Mouse (Mus musculus) forebrain, embryonic 16.5 days (tissue): ENCODE measurements around the gene Rnf220. TPM values are rescaled to one million over a fixed set of nuclear protein-coding genes. Genes with fewer than 3 reads are reported as not detected.
"Not testable (repeated sequence)": the region's sequence is repeated elsewhere in the genome, so short reads cannot be mapped to it uniquely, and the experiment has no call there.

Experiments
- ATAC-seq: fragments of 200-750 bp; cut with Nextera tagmentation; 2 replicates; pipeline ENCODE4 v1.8.0; 2017; ENCODE audit warnings: mild to moderate bottlenecking, moderate library complexity
- H3K27ac ChIP-seq: fragments of 300-500 bp; sonication (generic); 2 replicates; pipeline ENCODE4 v1.5.1; 2014; ENCODE audit warnings: low read length, control low read depth
- H3K27me3 ChIP-seq: fragments of 300-500 bp; sonication (generic); replicated peaks from 2 replicates; pipeline ENCODE4 v1.6.1; 2014; ENCODE audit warnings: low read length; ENCODE audit not compliant: control insufficient read depth, insufficient read depth
- H3K36me3 ChIP-seq: fragments of 300-500 bp; sonication (generic); 2 replicates; pipeline ENCODE4 v1.6.1; 2014; ENCODE audit not compliant: control insufficient read depth, insufficient read depth
- H3K4me1 ChIP-seq: fragments of 300-500 bp; sonication (generic); replicated peaks from 2 replicates; pipeline ENCODE4 v1.6.1; 2014; ENCODE audit warnings: low read length; ENCODE audit not compliant: control insufficient read depth, insufficient read depth
- H3K4me2 ChIP-seq: fragments of 300-500 bp; sonication (generic); 2 replicates; pipeline ENCODE4 v1.6.1; 2014; ENCODE audit warnings: mild to moderate bottlenecking, low read length, control low read depth
- H3K4me3 ChIP-seq: fragments of 300-500 bp; sonication (generic); replicated peaks from 2 replicates; pipeline ENCODE4 v1.5.1; 2014; ENCODE audit warnings: mild to moderate bottlenecking, low read length, control low read depth
- H3K9ac ChIP-seq: fragments of 300-500 bp; sonication (generic); replicated peaks from 2 replicates; pipeline ENCODE4 v1.6.1; 2014; ENCODE audit warnings: low read depth, low read length, control low read depth
- H3K9me3 ChIP-seq: fragments of 300-500 bp; sonication (generic); 2 replicates; pipeline ENCODE4 v1.6.1; 2016; ENCODE audit warnings: low read length; ENCODE audit not compliant: control insufficient read depth
- WGBS: fragments of 180-500 bp; shearing (Covaris S2); extraction: QIAGEN DNeasy Blood & Tissue Kit; methylation state at CpG from one replicate; pipeline ENCODE4 v1.1.7; 2014; 5-methylcytosine and 5-hydroxymethylcytosine counted together
- polyA plus RNA-seq: library from polyadenylated mRNA; unstranded; fragments of >200 nt; fragmentation: Nextera tagmentation; extraction: Ambion mirVana; gene quantifications from 2 replicates; pipeline ENCODE4 v1.2.1, GENCODE M21; 2015

Gene Rnf220
- polyA plus RNA-seq, 1 experiment from 2014 or later: 129 TPM

DNA sequence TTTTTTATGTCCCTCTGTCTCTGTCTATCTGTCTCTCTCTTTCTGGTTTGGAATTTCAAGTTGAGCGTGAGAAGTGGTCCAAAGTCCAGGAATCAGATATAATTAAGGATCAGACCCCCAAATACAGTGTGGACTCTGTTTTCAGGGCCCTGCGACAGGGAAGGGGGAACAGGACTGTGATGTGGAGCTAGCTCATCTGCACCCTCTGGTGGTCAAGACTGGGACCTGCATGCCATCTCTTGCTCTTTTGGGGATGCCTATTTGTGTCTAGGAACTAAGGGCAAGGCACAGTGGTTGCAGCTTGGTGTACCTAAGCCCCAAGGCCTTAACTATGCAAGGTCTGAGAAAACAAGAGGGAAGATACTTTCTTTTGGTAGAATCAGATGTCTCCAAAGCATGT, 229.6 kb downstream of the Rnf220 start:
- H3K36me3 ChIP-seq: peaks cover 4% of the 10 kb centered on the region; the same call in 1 of the 2 replicates
- 0% methylated on average over 2 of the region's 2 CpGs for WGBS
- H3K9me3 ChIP-seq: no peaks in the 10 kb centered on the region
- no peak overlapping the region for H3K27ac ChIP-seq
- no peak overlapping the region for H3K4me2 ChIP-seq
- ATAC-seq: peak; percentile 58; the same call in 1 of the 2 replicates
- H3K9ac ChIP-seq: no peak overlapping the region
- no peaks in the 10 kb centered on the region for H3K4me1 ChIP-seq
- no peak overlapping the region for H3K4me3 ChIP-seq
- H3K27me3 ChIP-seq: no peaks in the 10 kb centered on the region

DNA sequence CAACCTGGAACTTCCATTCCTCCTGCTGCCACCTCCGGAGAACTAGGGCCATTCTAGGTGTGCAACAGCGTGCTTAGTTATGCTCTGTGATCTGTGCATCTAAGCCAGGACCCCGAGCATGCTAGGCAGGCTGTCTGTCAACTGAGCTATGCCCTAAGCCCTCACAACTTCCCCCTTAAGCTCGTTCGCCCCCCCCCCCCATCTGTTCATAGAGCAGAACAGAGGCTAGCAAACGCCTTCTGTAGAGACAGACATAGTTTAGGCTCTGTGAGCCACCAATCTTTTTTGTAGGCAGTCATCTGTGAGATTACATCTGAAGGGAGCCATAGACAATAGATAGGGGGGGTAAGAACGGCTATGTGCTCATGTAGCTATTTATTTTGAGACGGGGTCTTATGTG, 233.9 kb downstream of the Rnf220 start:
- WGBS: 43% methylated on average over 8 of the region's 8 CpGs
- no peaks in the 10 kb centered on the region for H3K36me3 ChIP-seq
- H3K27ac ChIP-seq: no peak overlapping the region
- H3K4me1 ChIP-seq: no peaks in the 10 kb centered on the region
- no peaks in the 10 kb centered on the region for H3K9me3 ChIP-seq
- peak; percentile 43; the same call in 1 of the 2 replicates for ATAC-seq
- H3K4me3 ChIP-seq: no peak overlapping the region
- H3K4me2 ChIP-seq: no peak overlapping the region
- H3K27me3 ChIP-seq: no peaks in the 10 kb centered on the region
- no peak overlapping the region for H3K9ac ChIP-seq

DNA sequence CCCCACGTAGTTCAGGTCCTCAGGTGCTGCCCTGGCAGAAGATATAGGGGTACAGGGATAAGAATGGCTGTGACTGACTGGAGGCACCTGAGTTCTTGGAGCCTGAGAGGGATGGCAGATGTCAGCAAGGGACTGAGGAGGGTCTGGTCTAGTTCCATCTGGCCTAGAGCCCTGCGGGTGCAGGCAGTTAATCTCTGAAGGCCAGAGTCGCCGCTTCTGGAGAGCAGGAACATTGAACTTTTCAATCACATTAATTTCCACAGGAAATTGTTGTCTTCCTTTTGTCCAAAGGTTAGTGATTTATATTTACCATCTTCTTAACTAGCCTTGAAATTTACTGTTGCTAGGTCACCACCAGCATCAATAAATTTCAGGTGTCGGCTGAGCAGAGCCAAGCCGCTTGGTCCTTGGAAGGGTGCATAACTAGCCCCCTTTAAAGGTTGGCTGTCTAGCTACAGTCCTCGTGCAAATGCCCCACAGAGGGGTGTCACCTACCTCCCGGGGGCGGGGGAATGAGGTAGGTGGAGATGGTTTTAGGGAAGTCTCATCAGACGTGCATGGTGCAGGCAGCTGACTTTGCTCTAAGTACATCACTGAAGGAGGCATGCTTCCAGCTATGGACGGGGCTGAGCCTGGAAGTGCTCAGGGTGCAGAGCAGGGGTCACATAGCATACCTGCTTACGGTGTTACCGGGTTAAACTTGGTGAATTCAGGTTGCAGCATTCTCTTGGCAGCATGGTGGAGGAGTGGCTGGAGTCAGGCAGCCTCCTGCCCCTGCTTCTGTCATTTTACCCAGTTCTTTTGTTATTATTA, 234.5 kb downstream of the Rnf220 start:
- Histone ChIP-seq H3K4me2 (no peak overlapping the region), H3K36me3 (no peaks in the 10 kb centered on the region), H3K27me3 (no peaks in the 10 kb centered on the region), H3K4me1 (no peaks in the 10 kb centered on the region), H3K27ac (no peak overlapping the region), H3K4me3 (no peak overlapping the region), H3K9me3 (no peaks in the 10 kb centered on the region), H3K9ac (no peak overlapping the region)
- ATAC-seq: no peak
- 73% methylated on average over 13 of the region's 13 CpGs for WGBS

DNA sequence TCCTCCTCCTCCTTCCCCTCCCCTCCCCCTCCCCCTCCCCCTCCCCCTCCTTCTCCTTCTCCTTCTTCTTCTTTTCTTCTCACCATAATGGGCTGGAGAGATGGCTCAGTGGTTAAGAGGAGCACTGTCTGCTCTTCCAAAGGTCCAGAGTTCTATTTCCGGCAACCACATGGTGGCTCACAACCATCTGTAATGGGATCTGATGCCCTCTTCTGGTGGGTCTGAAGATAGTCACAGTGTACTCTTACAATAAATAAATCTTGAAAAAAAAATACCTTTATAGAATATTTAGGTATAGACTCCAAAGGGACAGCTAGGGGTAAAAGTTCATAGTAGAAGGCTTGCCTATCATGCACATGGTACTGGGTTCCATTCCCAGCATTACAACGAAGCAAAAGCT, 235.6 kb downstream of the Rnf220 start:
- H3K27me3 ChIP-seq: no peaks in the 10 kb centered on the region

GRCm38 (mm10) chr4:117259909-117260308, 236.9 kb downstream of the Rnf220 start:
- not testable (repeated sequence) for H3K27ac ChIP-seq, H3K27me3 ChIP-seq, H3K9ac ChIP-seq, H3K4me2 ChIP-seq, H3K36me3 ChIP-seq, H3K9me3 ChIP-seq, ATAC-seq, H3K4me1 ChIP-seq, H3K4me3 ChIP-seq
- WGBS: 78% methylated on average over 6 of the region's 6 CpGs

More for the DNA sequence above, 235.6 kb downstream of the Rnf220 start:
- Histone ChIP-seq H3K4me3 (no peak overlapping the region), H3K27ac (no peak overlapping the region), H3K4me1 (no peaks in the 10 kb centered on the region), H3K36me3 (no peaks in the 10 kb centered on the region), H3K9me3 (no peaks in the 10 kb centered on the region), H3K9ac (no peak overlapping the region), H3K4me2 (no peak overlapping the region)
- 76% methylated on average over 2 of the region's 2 CpGs for whole genome bisulfite sequencing
- no peak for ATAC-seq

- no peak overlapping the region for H3K4me3 ChIP-seq
- no peaks in the 10 kb centered on the region for H3K9me3 ChIP-seq
- no peak overlapping the region for H3K27ac ChIP-seq
- no peaks in the 10 kb centered on the region for H3K27me3 ChIP-seq
- H3K9ac ChIP-seq: no peak overlapping the region
- H3K4me1 ChIP-seq: peaks cover 7% of the 10 kb centered on the region
- H3K36me3 ChIP-seq: no peaks in the 10 kb centered on the region
- no peak overlapping the region for H3K4me2 ChIP-seq
- no peak for ATAC-seq
- 40% methylated on average over 6 of the region's 6 CpGs for WGBS
These were observed 242.2 kb downstream of the Rnf220 start for GRCm38 (mm10) chr4:117254672-117255071.

DNA sequence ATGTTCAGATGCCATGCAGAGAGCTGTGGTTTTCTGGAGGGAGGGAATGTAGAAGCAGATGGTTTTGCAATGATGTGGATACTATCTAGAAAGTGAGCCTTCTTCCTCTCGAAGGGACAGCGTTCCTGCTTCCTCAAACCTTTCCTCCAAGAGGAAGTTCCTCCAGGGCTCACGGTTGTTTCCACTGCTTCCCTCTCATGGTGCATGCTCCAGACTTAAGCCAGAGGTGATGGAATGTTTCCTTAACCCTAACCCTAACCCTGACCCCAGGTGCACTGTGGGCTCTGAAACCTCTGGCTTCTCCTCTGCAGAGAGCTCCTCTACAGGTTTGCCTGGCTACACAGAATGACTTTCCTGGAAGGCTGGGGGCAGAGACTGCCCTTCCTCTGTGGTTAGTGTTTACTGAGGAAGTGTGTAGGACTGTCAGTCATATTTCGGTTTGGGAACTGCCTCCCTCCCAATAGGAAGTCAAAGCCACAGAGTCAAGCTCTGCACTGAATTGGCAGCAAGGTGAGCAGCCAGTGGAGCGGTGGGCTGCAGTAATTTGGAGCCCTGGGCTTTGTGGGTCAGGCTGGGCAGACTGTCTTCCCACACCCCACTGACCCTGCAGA, 242.7 kb downstream of the Rnf220 start:
- Histone ChIP-seq H3K27ac (no peak overlapping the region), H3K4me2 (no peak overlapping the region), H3K4me1 (peaks cover 7% of the 10 kb centered on the region), H3K4me3 (no peak overlapping the region), H3K36me3 (no peaks in the 10 kb centered on the region), H3K9me3 (no peaks in the 10 kb centered on the region), H3K27me3 (no peaks in the 10 kb centered on the region), H3K9ac (no peak overlapping the region)
- no peak for ATAC-seq
- WGBS: 64% methylated on average over 5 of the region's 5 CpGs

- Histone ChIP-seq H3K4me1 (peaks cover 7% of the 10 kb centered on the region), H3K27ac (no peak overlapping the region), H3K4me3 (no peak overlapping the region), H3K36me3 (no peaks in the 10 kb centered on the region), H3K27me3 (no peaks in the 10 kb centered on the region), H3K9ac (no peak overlapping the region), H3K9me3 (no peaks in the 10 kb centered on the region), H3K4me2 (no peak overlapping the region)
- 65% methylated on average over 12 of the region's 12 CpGs for WGBS
- ATAC-seq: no peak
These were observed 243.4 kb downstream of the Rnf220 start for GRCm38 (mm10) chr4:117253218-117254016.

- no peaks in the 10 kb centered on the region for H3K9me3 ChIP-seq
- H3K4me3 ChIP-seq: no peak overlapping the region
- H3K27me3 ChIP-seq: no peaks in the 10 kb centered on the region
- 87% methylated on average over 5 of the region's 5 CpGs for WGBS
- H3K36me3 ChIP-seq: no peaks in the 10 kb centered on the region
- ATAC-seq: no peak
- no peak overlapping the region for H3K27ac ChIP-seq
- no peak overlapping the region for H3K9ac ChIP-seq
- H3K4me2 ChIP-seq: peak overlapping the region; percentile 77
- peaks cover 7% of the 10 kb centered on the region for H3K4me1 ChIP-seq
These were observed 244.1 kb downstream of the Rnf220 start for GRCm38 (mm10) chr4:117252755-117253154.
